Mouse (Mus musculus): ENCODE results near the gene Tgif1. TPM values are rescaled to one million over a fixed set of nuclear protein-coding genes. Genes with fewer than 3 reads are reported as not detected.

The Tgif1 gene
- total RNA-seq, 2 experiments from 2014 or later: 1.0 to 3.6 TPM

DNA sequence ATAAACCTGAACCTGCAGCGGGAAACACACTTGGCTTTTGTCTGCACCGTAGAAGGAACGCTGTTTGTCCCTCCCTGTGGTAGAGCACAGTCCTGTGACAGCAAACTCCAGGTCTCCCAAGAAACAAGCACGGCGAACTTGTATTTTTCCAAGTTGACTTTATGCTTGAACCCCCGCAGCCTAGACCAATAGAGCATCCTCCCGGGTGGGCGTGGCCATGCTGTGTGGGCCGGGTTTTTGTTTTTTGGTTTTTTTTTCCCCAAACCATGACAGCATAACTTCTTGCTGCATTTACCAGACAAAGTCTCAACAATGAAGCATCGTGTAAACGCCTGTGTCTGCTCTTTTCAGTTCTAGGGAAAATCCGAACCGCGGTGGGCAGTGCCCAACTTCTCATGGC is 44.5 kb downstream of the Tgif1 start:
- no peak for DNase-seq (ENCODE audit: low spot score in 2 of 2)

DNA sequence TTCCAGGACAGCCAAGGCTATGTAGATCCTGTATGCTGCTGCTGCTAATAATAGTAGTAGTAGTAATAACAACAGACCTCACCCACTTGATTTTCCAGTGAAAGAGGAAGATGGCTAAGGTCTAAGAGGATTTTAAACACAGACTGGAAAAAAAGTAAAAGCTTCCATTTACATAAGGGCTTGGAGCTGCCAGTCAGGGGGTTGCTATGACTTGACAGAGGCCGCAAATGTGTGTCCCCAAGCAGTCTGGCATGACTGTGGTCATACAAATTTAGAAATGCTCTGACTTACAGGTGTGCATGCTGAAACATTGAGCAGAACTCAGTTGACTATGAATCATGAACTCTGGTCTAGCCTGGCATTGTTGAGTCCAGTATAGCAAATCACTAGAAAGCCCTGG is 45.5 kb downstream of the Tgif1 start:
- DNase-seq (ENCODE audit: low spot score in 2 of 2): no peak

DNA sequence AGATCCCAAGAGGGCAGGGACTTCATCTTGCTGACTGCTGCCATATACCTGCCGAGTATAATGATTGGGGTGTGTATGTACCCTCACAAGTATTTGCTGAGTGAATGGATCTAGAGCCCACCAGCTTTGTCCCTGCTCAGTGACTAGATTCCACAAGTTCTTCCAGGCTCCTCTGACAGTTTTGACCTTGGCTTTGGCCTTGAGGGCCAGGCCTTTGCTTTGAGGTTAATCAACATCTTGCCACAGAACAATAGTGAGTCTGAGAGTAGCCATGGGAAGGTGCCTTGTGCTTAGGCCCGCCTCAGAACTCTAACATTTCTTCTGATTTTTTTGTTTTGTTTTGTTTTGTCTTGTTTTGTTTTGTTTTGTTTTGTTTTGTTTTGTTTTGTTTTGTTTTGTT is 46.7 kb downstream of the Tgif1 start:
- DNase-seq (ENCODE audit: low spot score in 2 of 2): no peak

DNA sequence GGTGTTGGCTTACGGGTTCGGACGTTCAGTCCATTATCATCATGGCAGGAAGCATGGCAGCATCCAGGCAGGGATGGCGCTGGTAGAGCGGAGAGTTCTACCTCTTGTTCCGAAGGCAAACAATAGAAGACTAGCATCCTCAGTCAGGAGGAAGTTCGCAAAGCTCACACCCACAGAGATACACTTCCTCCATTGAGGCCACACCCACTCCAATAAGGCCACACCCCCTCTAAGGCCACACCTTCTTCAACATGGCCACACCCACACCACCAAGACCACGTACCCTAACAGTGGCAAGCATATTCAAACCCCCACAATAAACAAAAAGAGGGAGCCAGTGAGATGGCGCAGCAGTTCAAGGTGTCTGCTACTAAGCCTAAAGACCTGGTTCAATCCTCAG is 47.5 kb downstream of the Tgif1 start:
- no peak for DNase-seq (ENCODE audit: low spot score in 2 of 2)

DNA sequence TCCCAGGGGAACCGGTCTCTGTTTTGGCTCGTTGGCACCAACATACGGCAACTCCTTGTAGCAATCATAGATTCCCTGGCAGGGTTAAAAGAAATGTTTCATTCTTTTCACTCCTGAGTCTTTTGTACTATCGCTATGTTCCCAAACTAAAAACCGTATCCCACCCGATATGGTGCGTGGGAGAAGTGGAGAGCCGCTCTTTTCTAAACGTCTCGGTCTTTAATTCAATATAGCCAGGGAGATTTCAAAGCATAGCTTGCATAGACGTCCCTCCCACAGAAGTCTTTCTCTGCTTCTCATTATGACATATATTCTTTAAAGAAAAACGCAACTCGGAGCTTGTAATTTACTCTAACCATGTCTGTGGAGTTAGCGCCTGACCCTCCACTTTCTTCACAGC is 51.3 kb downstream of the Tgif1 start:
- peak in 1 of 2 experiments; percentile 27 for DNase-seq (ENCODE audit: low spot score in 2 of 2)

DNA sequence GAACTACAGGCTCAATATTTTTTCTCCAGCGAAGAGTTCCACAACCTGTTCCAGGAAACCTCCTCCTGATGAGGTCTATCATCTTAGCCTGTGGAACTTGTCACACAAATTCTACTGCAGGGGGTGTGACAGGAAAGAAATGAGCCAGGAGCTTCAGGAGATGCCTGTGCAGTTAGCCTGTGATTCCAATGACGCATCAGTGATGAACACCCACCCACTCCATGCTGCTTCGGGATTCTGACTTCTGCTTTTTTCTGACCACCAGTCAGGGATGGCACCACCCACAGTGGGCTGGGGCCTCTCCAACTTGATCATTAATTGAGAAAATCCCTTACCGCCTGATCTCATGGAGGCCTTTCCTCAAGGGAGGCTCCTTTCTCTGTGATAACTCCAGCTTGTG is 54.1 kb downstream of the Tgif1 start:
- DNase-seq (ENCODE audit: low spot score in 2 of 2): peak in 1 of 2 experiments; percentile 51

DNA sequence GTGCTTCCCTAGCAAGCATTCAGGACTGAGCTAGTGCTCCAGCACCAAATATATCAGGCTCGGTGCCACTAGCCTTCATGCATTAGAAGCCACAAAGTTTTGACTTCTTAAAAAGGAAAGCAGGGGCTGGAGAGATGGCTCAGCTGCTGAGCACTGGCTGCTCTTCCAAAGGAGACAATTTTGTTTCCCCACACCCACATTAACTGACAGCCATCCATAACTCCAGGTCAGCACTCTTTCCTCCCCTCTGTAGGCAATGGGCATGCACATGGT is 55.6 kb downstream of the Tgif1 start:
- no peak for DNase-seq (ENCODE audit: low spot score in 2 of 2)

DNA sequence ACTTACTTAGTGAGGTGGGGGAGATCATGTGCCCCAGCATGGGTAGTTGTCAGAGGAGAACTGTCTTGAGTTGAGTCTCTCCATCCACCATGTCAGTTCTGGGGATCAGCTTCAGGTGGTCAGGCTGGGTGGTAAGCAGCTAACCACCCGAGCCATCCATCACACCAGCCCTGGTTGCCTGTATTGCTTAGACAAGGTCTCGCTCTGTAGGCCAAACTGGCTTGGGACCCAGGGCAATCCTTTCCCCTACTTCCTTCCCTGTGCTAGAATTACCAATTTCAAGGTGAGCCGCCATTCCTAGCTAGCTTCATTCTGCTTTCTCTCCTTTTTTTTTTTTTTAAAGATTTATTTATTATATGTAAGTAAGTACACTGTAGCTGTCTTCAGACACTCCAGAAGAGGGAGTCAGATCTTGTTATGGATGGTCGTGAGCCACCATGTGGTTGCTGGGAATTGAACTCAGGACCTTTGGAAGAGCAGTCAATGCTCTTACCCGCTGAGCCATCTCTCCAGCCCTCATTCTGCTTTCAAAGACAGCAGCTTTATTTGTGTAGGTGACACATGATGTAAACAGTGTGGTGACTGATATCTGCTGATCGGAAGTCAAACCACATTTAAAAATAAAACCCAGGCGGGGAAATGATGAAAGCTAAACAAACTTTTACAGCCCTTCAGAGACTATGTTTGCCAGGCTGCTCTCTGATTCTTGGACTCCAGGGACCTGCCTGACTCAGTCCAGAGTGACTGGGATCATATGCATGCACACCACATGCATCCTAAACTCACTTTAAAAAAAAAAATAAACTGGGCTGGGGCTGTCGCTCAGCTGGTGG is 56.2 kb downstream of the Tgif1 start:
- no peak for DNase-seq (ENCODE audit: low spot score in 2 of 2)

DNA sequence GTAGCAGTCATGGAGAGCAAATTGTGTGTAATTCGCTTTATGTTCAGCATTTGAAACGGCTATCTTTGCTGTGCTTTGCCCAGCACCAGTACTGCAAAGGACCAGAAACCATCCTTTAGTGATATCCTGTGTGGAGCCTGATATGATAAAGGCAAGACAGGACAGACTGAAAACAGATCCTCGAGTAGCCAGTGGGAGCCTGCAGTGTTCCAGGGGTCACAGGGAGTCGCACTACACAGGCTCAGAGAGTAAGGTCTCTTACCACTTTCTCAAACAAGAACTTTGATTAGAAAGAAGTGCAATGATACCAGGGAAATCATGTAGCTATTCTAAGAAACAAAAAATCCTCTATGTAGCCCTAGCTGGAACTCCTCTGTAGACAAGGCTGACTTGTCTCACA is 58.1 kb downstream of the Tgif1 start:
- no peak for DNase-seq (ENCODE audit: low spot score in 2 of 2)

DNA sequence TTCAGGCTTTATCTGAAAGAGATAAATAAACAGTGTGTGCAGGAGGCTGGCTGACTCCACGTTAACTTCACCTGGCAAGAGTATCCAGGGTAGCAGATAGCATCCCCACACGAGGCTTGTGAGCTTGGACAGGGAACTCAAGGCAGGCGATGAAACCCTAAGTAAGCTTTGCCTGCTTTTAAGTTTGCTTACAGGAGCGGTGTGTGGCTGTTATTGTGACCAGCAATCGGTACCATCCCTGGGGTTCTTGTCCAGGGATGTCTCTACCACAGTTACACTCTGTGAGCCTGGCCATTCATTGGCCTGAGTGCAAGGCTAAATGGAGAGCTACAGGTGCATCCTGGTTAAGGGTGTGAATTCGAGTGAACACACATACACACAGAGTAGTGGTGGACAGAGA is 58.6 kb downstream of the Tgif1 start:
- DNase-seq (ENCODE audit: low spot score in 2 of 2): no peak

DNA sequence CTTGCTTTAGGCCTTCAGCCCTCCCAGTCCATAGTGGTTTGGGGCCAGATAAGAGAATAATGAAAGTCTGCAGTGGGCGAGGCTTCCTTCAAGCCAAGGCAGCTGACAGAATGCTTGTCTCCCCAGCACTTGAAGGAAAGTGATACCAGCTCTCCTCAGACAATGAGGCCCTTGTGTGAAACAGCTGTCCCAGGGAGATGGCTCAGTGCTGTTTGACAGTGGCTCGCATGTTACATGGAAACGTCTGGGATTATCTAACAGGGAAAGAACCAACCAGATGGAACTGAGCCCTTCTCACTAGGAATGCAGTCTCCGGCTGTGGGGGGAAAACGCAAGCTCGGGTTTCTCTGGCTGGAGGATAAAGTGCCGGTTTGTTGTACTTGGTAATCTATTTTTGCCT is 59.1 kb downstream of the Tgif1 start:
- DNase-seq (ENCODE audit: low spot score in 2 of 2): peak; percentile 31 to 61

Small RNAs within 50 kb of the gene (microRNA-seq; reads per million reads assigned to microRNA genes)
- gene Mir1195: 0 reads per million in 2 experiments

Other genes with a start within 250 kb of the Tgif1 start
- 1 to 10 TPM; 1.4 to 2.6 TPM for gene Myom1, start 149.1 kb upstream of the Tgif1 start, total RNA-seq (2021)
- 10 to 100 TPM; 36.0 to 37.1 TPM for gene Myl12a, start 149.3 kb upstream of the Tgif1 start, total RNA-seq (2021)

Data from layer of hippocampus, adult 18-20 months (tissue).